Mouse (Mus musculus) embryonic facial prominence, embryonic 15.5 days (tissue): ENCODE results near the gene Sit1. TPM values are rescaled to one million over a fixed set of nuclear protein-coding genes. Genes with fewer than 3 reads are reported as not detected.

Experiments
- ATAC-seq: fragments of 200-750 bp; cut with Nextera tagmentation; 2 replicates; pipeline ENCODE4 v1.8.0; 2017; ENCODE audit warnings: low read depth, moderate TSS enrichment; ENCODE audit not compliant: insufficient number of reproducible peaks, low FRiP score, low TSS enrichment
- H3K27ac ChIP-seq: fragments of 300-500 bp; sonication (generic); replicated peaks from 2 replicates; pipeline ENCODE4 v1.5.1; 2015; ENCODE audit warnings: mild to moderate bottlenecking, inconsistent platforms
- H3K27me3 ChIP-seq: fragments of 300-500 bp; sonication (generic); 2 replicates; pipeline ENCODE4 v1.6.1; 2015; ENCODE audit warnings: inconsistent platforms
- H3K36me3 ChIP-seq: fragments of 300-500 bp; sonication (generic); 2 replicates; pipeline ENCODE4 v1.6.1; 2015; ENCODE audit warnings: mild to moderate bottlenecking, inconsistent platforms
- H3K4me1 ChIP-seq: fragments of 300-500 bp; sonication (generic); 2 replicates; pipeline ENCODE4 v1.6.1; 2015; ENCODE audit warnings: inconsistent platforms
- H3K4me2 ChIP-seq: fragments of 300-500 bp; sonication (generic); replicated peaks from 2 replicates; pipeline ENCODE4 v1.6.1; 2015; ENCODE audit warnings: mild to moderate bottlenecking, inconsistent platforms
- H3K4me3 ChIP-seq: fragments of 300-500 bp; sonication (generic); replicated peaks from 2 replicates; pipeline ENCODE4 v1.5.1; 2015; ENCODE audit warnings: mild to moderate bottlenecking, inconsistent platforms
- H3K9ac ChIP-seq: fragments of 300-500 bp; sonication (generic); 2 replicates; pipeline ENCODE4 v1.6.1; 2015; ENCODE audit warnings: inconsistent platforms
- H3K9me3 ChIP-seq: fragments of 300-500 bp; sonication (generic); replicated peaks from 2 replicates; pipeline ENCODE4 v1.6.1; 2016; ENCODE audit warnings: inconsistent platforms
- WGBS: fragments of 180-500 bp; shearing (Covaris S2); methylation state at CpG from one replicate; pipeline ENCODE4 v1.1.7; 2015; 5-methylcytosine and 5-hydroxymethylcytosine counted together
- polyA plus RNA-seq: library from polyadenylated mRNA; unstranded; fragments of >200 nt; fragmentation: Nextera tagmentation; extraction: Ambion mirVana; gene quantifications from 2 replicates; pipeline ENCODE4 v1.2.1, GENCODE M21; 2015

Sit1 gene
- polyA plus RNA-seq, 1 experiment from 2014 or later, result not detected

- Histone ChIP-seq H3K9me3 (no peaks in the 10 kb centered on the region), H3K4me1 (peaks cover 23% of the 10 kb centered on the region), H3K27me3 (no peaks in the 10 kb centered on the region), H3K9ac (no peak overlapping the region), H3K4me2 (no peak overlapping the region), H3K4me3 (no peak overlapping the region), H3K27ac (no peak overlapping the region), H3K36me3 (peaks cover 18% of the 10 kb centered on the region)
- 47% methylated on average over 7 of the region's 7 CpGs for whole genome bisulfite sequencing
- ATAC-seq, result no peak
Observed at GRCm38 (mm10) chr4:43512653-43513052, 29.1 kb upstream of the Sit1 start.

GRCm38 (mm10) chr4:43511675-43512454 lies 28.3 kb upstream of the Sit1 start:
- H3K36me3 ChIP-seq, result peaks cover 13% of the 10 kb centered on the region
- H3K9ac ChIP-seq, result no peak overlapping the region
- WGBS, result 67% methylated on average over 19 of the region's 19 CpGs
- no peak overlapping the region for H3K4me3 ChIP-seq
- no peak overlapping the region for H3K27ac ChIP-seq
- ATAC-seq, result no peak
- H3K9me3 ChIP-seq, result no peaks in the 10 kb centered on the region
- no peak overlapping the region for H3K4me2 ChIP-seq
- no peaks in the 10 kb centered on the region for H3K27me3 ChIP-seq
- H3K4me1 ChIP-seq, result peaks cover 31% of the 10 kb centered on the region

DNA sequence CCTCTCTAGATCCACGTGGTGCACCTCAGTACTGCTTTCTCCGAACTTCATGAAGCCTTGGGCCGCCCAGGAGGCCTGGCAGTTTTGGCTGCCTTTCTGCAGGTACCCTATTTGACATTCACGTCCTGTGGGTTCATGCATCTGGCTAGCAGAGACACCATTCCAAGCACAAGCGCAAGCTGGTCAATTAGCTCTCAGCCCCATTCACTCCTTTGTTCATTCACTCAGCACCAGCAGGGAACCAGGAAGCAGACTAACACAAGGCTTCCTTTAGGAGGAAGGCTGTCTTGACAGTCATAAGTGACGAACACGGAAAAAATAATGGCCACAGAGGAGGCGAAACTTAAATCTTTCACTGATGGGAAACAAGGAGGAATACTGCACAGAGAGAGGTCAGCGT lies 25.6 kb upstream of the Sit1 start:
- WGBS, result 36% methylated on average over 9 of the region's 9 CpGs
- Histone ChIP-seq H3K27me3 (no peaks in the 10 kb centered on the region), H3K27ac (no peak overlapping the region), H3K9ac (0 out of 2 replicates have a peak overlapping the region, but pooled peaks have one; percentile 28), H3K4me1 (peaks cover 29% of the 10 kb centered on the region), H3K4me2 (peak overlapping the region; percentile 76), H3K36me3 (no peaks in the 10 kb centered on the region), H3K4me3 (peak overlapping the region; percentile 45), H3K9me3 (no peaks in the 10 kb centered on the region)
- no peak for ATAC-seq

GRCm38 (mm10) chr4:43508666-43508997 lies 25.1 kb upstream of the Sit1 start:
- no peaks in the 10 kb centered on the region for H3K36me3 ChIP-seq
- peak; percentile 78; the same call in 1 of the 2 replicates for ATAC-seq
- no peaks in the 10 kb centered on the region for H3K9me3 ChIP-seq
- H3K27me3 ChIP-seq, result no peaks in the 10 kb centered on the region
- H3K27ac ChIP-seq, result no peak overlapping the region
- H3K4me3 ChIP-seq, result peak overlapping the region; percentile 45
- peaks cover 27% of the 10 kb centered on the region for H3K4me1 ChIP-seq
- WGBS, result 4% methylated on average over 13 of the region's 13 CpGs
- H3K4me2 ChIP-seq, result peak overlapping the region; percentile 76
- peak overlapping the region; percentile 28; the same call in 1 of the 2 replicates for H3K9ac ChIP-seq

GRCm38 (mm10) chr4:43507938-43508665 lies 24.6 kb upstream of the Sit1 start:
- Histone ChIP-seq H3K27me3 (no peaks in the 10 kb centered on the region), H3K9me3 (no peaks in the 10 kb centered on the region), H3K9ac (peak overlapping the region; percentile 28; the same call in 1 of the 2 replicates), H3K4me1 (peaks cover 27% of the 10 kb centered on the region), H3K36me3 (no peaks in the 10 kb centered on the region), H3K4me2 (peak overlapping the region; percentile 76), H3K4me3 (peak overlapping the region; percentile 45), H3K27ac (no peak overlapping the region)
- WGBS, result 11% methylated on average over 21 of the region's 22 CpGs
- peak; percentile 20; the same call in 1 of the 2 replicates for ATAC-seq

DNA sequence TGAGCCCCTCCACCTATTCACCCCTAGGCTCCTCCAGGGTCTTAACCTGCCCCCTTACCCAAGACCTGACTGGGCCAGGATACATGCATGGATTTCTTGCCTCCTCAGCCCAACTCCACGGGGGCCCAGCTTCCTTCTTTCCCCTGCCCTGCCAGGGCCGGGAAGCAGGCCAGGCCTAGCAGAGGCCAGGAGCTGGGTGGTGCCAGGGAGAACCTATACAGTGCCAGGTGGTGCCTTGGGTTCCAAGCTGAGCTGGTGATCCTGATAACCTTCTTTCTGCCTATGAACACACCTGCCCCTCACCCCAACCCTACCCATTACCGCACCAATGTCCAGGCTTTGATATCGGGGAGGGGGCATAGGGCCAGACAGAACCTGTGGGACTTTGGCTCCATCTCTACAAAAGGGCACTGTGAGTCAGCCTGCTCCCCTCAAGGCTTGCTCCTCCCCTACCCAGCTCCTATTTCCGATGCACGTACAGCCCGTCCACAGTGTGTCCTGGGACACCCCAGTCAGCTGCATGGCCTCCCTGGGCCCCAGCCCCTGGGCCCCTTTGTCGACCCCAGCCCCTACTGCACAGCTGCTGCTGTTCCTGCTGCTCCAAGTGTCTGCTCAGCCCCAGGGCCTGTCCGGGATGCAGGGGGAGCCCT lies 23.1 kb upstream of the Sit1 start, which contains the start of gene Car9:
Car9 (plus strand) TSS at position 431 of the 650 bp plus-strand sequence.
- ATAC-seq, result peak; percentile 48
- Histone ChIP-seq H3K27ac (no peak within 1 kb of the TSS), H3K4me3 (peak within 1 kb of the TSS; percentile 45), H3K4me1 (peaks cover 27% of the 10 kb centered on the region), H3K9me3 (no peaks in the 10 kb centered on the region), H3K36me3 (no peaks in the 10 kb centered on the region), H3K9ac (no peak within 1 kb of the TSS), H3K4me2 (peak within 1 kb of the TSS; percentile 76), H3K27me3 (no peaks in the 10 kb centered on the region)
- 37% methylated on average over 9 of the region's 9 CpGs for WGBS

DNA sequence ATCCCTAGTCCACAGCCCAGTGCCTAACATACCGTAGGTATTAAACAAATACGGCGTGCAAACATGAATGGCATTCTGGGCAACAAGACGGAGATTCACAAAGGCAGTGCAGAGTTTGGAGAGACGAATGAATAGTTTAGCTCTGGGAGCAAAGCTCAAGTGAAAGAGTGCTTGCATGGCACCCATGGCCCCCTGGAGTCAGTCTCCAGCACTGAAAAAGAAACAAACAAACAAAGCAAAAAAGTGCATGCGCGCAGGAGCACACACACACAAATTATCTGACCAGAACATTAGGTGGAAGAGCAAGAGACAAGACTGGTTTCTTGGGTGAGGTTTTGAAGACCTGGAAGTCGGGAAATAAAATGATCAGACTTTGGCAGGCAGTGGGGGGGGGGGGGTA lies 22.5 kb upstream of the Sit1 start:
- ATAC-seq, result no peak
- H3K27ac ChIP-seq, result no peak overlapping the region
- H3K4me3 ChIP-seq, result no peak overlapping the region
- no peak overlapping the region for H3K9ac ChIP-seq
- 73% methylated on average over 8 of the region's 8 CpGs for WGBS
- H3K9me3 ChIP-seq, result no peaks in the 10 kb centered on the region
- H3K36me3 ChIP-seq, result no peaks in the 10 kb centered on the region
- peaks cover 27% of the 10 kb centered on the region for H3K4me1 ChIP-seq
- no peak overlapping the region for H3K4me2 ChIP-seq
- no peaks in the 10 kb centered on the region for H3K27me3 ChIP-seq

GRCm38 (mm10) chr4:43504269-43504668 lies 20.7 kb upstream of the Sit1 start:
- WGBS, result 78% methylated on average over 4 of the region's 4 CpGs
- H3K4me1 ChIP-seq, result peaks cover 33% of the 10 kb centered on the region
- ATAC-seq, result no peak
- H3K27me3 ChIP-seq, result no peaks in the 10 kb centered on the region
- no peak overlapping the region for H3K4me2 ChIP-seq
- no peaks in the 10 kb centered on the region for H3K36me3 ChIP-seq
- H3K27ac ChIP-seq, result no peak overlapping the region
- H3K4me3 ChIP-seq, result no peak overlapping the region
- no peak overlapping the region for H3K9ac ChIP-seq
- H3K9me3 ChIP-seq, result no peaks in the 10 kb centered on the region

GRCm38 (mm10) chr4:43503506-43503905 lies 20.0 kb upstream of the Sit1 start:
- Histone ChIP-seq H3K36me3 (no peaks in the 10 kb centered on the region), H3K4me3 (no peak overlapping the region), H3K9me3 (no peaks in the 10 kb centered on the region), H3K27ac (no peak overlapping the region), H3K4me1 (peaks cover 34% of the 10 kb centered on the region), H3K4me2 (no peak overlapping the region), H3K27me3 (no peaks in the 10 kb centered on the region), H3K9ac (no peak overlapping the region)
- ATAC-seq, result no peak
- WGBS, result 80% methylated on average over 6 of the region's 6 CpGs

DNA sequence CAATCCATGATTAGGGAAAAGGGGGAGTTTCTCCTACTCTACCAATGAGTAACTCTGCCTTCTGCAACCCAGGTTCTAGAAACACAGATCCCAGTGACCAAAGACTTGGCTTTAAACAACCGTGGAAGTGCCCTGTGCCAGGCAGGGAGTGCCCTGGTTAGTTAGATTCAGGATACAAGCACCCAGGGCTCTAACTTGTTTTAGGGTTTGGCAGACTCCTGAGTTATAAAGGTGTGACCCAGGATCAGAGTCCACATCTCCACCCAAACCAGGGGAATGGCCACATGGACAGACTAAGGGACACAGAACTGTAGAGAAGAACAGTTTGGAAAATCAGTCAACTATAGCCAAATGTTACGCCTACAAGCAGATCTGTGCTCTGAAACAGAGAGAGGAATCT lies 19.5 kb upstream of the Sit1 start:
- Histone ChIP-seq H3K4me3 (no peak overlapping the region), H3K9me3 (no peaks in the 10 kb centered on the region), H3K9ac (no peak overlapping the region), H3K36me3 (no peaks in the 10 kb centered on the region), H3K4me1 (peaks cover 34% of the 10 kb centered on the region), H3K27ac (no peak overlapping the region), H3K27me3 (no peaks in the 10 kb centered on the region), H3K4me2 (no peak overlapping the region)
- no peak for ATAC-seq
- 69% methylated on average over 2 of the region's 2 CpGs for WGBS
